Mouse (Mus musculus): Measurements from ENCODE around the gene Tnnt3.
A peak's percentile ranks its signal among the peaks of the same experiment; 100 is the strongest.

Tnnt3 gene

DNA sequence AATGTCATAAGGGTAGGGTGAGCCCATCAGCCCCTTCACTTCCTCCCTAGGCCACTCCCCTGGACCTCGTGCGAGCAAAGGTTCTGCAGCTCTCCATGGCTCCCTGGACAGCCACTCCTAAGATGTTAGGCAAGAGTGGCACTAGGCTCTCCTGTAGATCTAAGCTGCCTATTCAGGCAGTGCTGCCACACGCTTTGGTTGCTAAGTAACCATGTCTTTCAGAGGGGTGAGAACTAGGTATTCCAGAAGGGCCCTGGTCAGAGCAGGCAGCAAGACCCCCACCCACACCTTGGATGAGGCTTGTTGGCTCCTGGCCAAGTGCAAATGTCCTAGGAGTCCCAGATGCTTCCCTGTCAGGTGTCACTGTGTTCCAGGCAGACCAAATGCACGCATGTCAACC, 7.9 kb downstream of the Tnnt3 start:
- no peak for DNase-seq (ENCODE audit: low read depth, low spot score)

DNA sequence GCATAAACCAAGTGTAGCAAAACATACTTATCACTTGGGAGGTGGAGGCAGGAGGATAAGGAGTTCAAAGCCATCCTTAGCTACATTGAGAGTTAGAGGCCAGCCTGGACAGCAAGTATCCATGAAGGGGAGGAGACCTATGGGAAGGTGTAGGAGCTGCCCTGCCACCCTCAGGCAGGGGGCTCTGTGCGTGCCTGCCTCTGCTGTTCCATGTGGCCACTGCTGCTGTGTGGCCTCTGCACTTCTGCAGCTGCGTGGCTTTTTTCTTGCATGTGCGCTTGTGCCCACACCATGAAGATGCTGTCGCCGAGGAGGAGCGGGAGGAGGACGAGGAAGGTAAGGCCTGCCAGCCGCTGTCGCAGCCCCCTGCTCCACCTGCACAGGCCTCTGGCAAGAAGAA, 8.8 kb downstream of the Tnnt3 start:
- DNase-seq (ENCODE audit: low read depth, low spot score) = no peak

DNA sequence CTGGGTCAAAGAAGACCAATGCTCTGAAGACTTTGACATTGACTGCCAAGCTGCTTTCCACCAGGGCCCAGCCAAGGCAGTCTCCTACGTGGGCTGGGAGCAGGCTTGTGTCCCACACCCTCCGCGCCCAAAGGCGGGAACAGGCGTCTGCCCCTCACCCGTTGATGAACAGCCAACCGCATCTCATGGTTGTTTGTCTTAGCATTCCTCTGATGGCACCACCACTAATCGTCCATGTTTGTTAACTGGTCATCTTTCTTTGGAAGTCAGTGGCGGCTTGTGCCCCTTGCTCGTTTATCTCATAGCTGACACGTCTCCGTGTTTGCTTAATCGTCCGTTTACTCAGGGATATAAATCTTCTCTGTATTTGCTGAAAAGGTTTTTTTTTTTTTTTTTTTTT, 10.9 kb downstream of the Tnnt3 start:
- no peak for DNase-seq (ENCODE audit: low read depth, low spot score)

DNA sequence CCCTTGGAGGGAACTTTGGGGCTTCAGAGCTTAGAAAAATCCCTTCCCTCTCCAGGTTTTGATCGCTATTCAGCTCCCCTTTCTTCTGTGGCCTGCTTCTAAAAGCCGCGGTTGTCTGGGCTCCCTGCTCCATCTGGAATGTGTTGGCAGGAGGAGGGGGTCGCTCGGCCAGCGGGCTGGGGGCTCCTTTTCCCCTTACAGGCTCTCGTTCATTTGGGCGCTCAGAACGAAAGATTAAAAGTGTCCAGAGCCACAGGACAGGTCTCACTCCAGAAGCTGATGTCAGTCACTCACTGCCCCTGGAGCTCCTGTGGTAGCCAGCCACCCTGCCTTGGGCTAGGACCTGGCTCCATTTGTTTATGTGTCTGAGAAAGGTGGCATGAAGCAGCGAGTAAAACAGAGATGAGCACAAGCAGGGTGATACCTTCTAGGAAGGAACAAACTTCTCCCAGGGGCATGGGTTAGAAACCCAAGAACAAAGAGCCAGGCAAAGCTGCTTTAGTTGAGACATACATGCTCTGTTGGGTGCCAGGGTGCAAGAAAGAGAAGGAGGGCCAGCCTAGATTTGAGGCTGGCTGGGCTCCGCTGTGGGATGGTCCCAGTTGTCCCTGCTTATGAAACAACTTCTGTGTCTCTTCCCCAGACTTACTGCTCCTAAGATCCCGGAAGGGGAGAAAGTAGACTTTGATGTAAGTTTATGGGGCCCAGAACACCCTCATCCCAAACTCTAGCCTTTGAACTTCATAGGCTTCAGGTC, 11.6 kb downstream of the Tnnt3 start:
- peak; percentile 76 for DNase-seq (ENCODE audit: low read depth, low spot score)

DNA sequence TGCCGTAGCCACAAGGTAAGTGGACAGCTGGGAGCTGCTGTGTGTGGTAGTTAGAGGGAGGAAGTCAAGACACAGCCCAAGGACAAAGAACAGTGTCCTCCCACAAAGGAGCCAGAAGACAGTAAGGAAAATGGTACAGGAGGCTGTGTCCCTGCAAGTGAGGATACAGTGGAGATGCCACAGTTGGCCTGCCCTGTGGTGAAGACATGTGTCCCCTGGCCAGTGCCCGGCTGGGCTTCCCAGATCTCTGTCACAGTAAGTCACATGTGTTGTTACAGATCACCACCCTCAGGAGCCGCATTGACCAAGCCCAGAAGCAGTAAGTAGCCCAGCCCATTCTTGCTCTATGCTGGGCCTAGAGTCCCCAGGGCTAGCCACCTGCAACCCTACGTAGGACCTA, 15.4 kb downstream of the Tnnt3 start:
- no peak for DNase-seq (ENCODE audit: low read depth, low spot score)

DNA sequence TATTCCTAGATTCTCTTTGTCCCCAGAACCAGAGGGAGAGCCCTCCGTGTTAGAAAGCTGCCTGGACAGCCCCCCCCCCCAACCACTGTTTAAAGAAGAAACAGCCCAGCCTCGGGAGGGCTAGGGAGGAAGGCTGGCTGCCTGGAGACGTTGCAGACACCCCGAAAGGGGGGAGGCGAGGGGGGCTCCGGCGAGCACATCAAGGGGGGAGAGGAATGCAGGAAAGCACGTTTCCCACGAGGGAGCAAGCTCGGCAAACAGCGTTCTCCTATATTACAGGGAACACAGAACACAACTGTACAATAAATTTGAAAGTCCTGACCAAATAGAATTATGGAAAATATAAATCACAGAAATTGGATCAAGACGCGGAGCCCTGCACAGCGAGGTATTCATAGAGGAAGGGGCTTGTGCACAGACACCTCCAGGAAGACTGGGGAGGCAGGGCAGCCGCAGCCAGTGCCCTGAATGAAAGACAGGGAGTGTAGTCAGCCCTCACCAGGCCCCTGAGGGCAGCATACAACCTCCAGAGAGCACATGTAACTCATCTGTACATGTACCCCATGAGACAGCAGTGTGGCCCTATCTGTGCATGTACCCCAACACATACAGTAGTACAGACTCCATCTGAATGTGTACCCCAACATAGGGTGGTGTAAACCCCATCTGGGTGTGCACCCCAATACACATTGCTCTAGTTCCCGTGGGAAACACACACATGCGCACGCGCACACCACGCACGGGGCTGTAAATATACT, 17.8 kb downstream of the Tnnt3 start:
- DNase-seq (ENCODE audit: low read depth, low spot score) = peak; percentile 79

DNA sequence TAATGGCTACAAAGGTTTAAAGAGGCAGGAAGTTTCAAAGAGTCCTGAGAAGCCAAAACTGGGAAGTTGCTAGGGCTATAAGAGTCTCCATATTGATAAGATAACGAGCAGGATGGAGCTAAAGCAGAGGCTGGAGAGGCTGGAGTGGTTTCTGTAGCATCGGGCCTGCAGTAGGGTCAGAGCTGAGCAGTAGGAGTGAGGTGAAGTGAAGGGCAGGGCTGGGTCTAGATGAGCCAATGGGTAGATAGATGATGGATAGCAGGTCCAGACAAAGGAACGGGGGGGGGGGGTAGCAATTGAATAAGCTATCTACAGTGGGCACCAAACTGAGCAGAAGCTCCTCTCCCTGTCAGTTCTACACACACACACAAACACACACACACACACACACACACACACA, 18.9 kb downstream of the Tnnt3 start:
- DNase-seq (ENCODE audit: low read depth, low spot score) = no peak

DNA sequence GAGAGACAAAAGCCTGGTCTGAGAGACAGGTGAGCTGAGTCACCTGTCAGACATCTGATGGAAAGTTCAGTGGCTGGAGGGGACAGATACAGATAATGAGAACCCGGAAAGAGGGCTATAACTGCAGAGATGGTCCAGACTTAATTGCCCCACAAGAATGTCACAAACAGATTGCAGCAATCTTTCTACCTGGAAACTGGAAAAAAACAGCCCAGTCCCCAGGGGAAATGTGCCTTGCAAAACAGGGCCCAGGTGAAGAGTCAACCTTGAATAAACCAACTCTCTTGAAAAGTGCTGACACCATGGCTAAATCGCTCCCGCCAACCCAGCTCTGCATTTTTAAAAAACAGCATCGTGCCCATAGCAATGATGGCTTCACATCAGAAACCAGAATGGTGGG, 21.7 kb downstream of the Tnnt3 start:
- no peak for DNase-seq (ENCODE audit: low read depth, low spot score)

DNA sequence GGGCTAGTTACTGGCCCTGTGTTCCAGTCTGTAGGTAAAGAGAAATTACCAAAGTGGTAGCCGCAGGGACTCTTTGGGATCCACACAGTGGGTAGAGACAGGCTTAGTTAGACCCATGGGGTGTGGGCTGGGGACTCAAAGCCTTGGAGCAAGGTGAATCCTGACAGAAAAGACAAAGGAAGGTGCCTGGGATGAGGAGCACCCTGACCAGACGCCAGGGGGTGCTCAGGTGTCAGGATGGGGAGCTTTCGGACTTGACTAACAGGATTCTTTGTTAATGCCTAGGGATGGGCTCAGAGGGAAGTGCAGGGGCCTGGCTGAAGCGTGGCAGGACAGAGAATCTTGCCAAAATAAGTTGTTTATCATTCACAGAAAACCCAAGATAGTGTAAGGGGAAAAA, 23.7 kb downstream of the Tnnt3 start:
- no peak for DNase-seq (ENCODE audit: low read depth, low spot score)

DNA sequence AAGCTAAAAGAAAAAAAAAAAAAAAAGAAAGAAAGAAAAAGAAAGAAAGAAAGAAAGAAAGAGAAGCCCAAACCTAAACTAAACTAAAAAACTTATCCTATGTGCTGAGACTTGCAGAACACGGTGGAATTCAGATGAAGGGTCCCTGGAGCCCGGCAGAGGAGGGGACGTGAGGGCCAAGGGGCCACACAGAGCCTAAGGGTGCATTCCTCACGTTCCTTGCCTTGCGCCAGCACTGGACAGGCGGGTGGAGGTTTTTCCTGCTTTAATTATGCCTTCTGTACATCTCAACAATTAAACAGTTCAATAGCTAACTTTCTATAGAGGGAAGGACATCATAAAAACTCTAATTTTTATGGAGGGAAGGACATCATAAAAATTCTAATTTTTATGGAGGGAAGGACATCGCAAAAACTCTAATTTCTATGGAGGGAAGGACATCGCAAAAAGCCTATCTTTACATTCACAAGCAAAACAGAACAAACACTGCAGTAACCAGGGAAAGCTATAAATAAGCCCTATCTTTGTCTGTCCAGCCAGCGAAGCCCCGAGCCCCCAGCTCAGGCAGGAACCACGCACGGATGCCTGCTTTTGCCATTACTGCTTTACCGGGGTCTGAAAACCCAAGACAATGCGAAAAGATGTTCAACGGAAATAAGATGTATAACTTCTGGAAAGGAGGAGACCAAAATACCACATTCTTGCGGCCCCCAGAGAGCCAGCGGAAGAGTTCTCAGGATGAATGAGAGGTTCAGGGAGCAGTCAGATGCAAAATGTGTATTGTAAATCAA, 24.8 kb downstream of the Tnnt3 start:
- no peak for DNase-seq (ENCODE audit: low read depth, low spot score)

DNA sequence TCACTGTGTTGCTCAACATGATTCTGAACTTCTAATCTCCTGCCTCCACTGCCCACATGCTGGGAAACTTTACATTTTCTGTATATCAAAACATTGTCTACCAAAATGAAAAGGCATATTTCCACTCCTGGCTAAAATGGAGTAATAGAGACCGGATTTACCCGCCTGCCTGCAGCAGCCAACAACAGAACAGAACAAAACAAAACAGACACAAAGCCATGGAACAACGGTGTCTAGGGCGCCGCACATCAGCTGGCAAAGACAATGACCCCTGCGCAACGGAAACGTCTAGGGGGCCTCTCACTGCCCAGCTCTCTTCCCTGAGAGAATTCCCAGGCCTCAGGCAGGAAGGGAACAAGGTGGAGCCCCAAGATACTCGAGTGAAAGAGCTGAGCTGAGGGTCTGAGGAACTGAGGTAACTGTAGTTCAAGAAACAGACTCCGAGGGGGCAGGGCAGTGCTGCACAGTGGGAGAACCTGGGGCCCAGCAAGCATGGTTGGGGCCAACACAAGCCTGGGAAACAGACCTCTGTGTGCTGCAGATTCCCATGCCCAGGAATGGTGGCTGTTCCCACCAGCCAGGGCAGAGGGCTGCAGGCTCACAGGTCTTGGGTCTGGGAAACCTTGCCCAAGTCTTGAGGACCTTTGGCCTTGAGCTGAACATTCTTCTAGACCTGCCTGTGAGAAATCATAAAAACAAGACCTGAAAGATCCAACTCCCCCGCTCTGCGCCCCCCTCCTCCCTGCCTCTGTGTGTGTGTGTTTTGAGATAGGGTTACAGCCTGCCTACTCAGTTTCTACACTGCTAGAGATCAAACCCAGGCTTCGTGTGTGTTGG, 26.9 kb downstream of the Tnnt3 start:
- no peak for DNase-seq (ENCODE audit: low read depth, low spot score)

DNA sequence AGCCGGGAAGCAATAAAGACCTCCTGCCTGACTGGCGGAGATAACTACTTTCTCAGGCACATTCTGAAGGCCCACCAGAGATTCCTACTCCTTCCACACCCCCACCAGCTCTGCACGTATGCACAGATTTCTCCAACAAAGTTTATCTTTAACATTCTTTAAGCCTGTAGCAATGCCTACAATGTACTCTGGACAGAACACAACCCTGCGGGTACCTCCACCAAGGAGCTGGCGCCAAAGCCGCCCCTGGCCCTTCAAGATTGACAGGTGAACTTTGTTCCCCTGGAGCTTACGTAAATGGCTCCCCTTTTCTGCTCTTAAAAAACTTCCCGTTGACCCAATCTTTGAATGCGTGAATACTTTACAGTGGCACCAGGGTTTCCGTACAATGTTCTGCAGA, 30.7 kb downstream of the Tnnt3 start:
- no peak for DNase-seq (ENCODE audit: low read depth, low spot score)

DNA sequence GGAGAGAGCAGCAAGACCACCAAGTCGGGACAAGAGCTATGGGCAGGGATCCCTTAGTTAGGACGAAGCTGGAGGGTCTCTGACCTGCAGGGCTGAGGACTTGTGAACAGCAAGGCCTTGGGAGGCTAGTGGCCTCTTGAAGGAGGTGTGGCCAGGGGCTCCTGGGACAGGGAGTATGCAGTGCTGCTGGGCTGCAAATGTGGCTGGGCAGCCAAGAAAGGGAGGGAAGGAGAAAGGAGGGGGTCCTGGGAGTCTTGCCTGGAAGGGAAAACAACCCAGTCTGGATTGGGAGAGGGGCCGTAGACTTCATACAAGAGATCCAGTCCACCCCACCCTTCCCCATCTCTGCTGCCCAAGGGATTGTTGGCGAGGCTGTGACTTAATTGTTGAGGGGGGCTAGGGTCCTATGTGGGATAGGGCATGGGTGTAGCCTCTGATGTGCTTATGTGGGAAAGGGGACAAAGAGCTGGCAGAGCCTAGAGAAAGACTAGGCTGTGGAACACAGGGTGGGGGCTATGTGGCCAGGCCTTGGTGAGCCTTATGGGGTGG, 33.4 kb downstream of the Tnnt3 start:
- no peak for DNase-seq (ENCODE audit: low read depth, low spot score)

DNA sequence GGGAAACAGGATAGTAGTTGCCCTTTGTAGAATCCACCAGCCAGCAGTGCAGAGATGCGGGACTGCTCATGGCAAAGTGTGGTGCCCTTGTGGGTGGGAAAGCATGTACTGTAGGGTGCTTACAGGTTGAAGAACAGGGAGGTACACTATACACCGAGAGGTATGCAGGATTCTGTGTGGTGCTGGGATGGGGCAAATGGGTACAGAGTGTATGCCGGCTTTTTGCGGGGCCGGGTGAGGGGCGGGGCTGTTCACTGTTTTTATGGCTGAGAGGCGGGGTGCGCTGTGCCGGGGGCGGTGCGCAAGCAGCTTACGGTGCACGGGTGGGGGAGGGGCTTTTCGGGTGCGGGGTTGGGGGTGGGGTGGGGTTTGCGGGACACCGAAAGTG, 34.0 kb downstream of the Tnnt3 start, which contains the start of gene Mrpl23:
Gene Mrpl23 (plus strand): TSS at position 16 of the 388 bp plus-strand sequence.
- no peak for DNase-seq (ENCODE audit: low read depth, low spot score)

DNA sequence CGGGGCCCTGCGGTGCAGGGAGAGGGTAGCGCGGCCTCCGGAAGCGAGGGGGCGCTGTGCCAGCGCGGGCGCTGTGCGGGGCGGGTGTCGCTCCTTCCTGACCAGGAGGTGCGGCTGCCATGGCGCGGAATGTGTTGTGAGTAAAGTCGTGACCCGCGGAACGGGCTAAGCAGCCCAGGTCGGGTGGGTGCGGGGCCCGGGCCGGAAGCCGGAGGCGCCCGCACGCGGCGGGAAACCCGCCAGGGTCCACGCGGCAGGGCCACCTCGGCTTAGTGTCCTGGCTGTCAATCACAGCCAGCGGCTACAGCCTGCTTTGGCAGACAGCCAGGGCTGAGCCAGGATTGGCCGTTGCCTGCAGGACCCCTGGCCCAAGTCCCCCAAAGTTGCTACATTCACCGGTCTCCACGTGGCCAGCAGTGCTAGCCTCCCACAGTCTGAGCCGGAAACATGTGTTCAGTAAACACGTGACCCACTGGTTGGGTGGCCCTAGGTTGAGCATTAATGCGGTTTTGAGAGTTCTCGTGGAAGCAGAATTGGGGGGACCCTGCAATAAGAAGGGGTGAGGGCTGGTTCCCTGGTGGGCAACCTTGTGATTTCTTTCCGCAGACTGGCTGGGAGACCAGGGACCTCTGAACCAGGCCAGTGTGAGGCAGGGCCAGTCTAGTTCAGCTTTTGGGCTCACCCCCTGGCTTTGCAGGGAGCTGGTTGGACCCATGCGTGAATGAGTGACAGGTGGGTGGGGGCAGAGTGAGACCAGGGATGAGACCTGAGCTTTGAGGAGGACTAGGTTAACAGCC, 34.6 kb downstream of the Tnnt3 start:
- peak; percentile 84 for DNase-seq (ENCODE audit: low read depth, low spot score)

DNA sequence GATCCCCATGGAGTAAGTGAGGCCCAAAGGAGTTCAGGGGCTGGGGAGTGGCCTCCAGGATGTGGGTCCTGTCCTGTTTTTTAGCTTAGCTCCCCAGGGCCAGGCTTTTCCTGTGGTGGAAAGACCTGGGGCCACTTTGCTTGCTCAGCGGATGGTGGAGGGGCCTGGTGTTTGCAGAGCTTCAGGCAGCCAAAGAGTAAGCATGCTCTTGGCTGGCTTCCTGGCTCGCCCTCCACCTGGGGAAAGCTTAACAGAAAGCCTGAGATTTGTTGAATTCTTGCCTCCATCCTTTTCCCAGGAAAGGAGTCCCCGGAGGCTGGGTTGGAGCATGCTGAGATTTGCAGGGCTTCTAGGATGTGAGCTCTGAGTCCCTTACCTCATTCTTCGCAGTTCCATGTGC, 36.5 kb downstream of the Tnnt3 start:
- no peak for DNase-seq (ENCODE audit: low read depth, low spot score)

DNA sequence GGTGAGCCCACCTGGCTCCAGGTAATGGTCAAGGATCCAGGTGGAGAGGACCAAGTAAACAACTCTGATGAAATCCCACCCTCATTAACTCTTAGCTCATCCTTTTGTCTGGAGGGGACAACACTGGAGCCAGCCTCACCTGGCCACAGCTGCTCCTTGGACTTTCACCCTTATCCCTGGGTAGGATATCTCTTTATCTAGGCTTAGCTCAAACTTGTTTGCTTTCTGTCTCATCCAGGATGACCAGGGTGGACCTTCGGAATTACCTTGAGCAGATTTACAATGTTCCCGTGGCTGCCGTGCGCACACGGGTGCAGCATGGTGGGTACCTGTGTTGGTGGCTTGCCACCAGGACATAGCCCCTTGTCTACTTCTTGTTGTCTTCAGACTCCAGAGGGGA, 37.2 kb downstream of the Tnnt3 start:
- no peak for DNase-seq (ENCODE audit: low read depth, low spot score)

DNA sequence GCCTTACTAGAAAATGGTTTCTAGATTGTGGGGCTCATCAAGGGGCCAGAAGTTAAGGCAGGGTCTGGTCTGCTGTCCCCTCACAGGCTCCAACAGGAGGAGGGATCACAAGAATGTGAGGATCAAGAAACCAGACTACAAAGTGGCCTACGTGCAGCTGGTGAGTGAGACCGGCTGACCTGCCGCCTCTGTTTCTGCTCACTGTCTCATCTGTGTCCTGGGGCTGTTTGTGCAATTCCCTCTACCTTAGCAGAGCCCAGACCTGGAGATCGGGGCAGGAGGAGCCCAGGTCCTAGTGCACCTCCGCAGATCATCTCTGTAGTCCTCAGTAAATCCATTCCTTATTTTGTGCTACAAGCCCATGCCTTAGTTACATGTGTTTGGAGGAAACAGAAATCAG, 38.5 kb downstream of the Tnnt3 start:
- DNase-seq (ENCODE audit: low read depth, low spot score) = no peak

DNA sequence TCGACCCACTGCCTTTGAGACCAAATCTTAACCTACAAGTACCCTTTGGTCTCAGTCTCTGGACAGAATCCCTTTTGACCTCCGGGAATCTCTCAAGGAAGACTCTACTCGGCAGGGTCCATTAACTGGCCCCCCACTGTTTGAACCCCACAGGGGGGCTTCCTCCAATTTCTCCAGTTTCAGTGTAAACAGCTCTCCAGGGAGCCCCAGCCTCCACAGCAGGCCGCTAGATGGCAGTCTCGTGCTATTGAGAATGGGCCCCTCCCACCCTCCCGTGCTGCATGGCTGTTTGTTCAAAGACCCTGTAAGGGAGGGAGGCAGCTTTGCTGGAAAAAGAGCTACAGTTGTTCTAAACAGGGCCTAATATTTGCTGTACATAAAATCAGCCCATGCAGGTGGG, 39.2 kb downstream of the Tnnt3 start:
- DNase-seq (ENCODE audit: low read depth, low spot score) = peak; percentile 89

DNA sequence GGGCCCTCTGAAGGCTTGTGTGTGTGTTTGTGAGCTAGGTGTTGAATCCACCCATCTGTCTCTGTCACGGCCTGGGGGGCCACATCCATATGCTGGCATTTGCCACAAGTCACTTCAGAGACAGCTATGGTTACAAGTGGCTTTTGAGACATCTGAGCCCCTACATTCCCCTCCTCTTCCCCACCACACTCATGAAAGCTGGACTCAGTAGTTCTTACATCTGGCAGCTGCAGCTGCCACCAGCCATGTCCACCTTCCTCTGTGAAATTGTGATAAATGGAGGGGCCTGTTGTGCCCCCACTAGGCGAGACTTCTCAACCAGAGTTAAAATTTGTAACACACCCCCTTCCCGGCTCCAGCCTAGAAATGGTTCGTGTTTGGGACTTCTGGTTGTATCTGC, 39.7 kb downstream of the Tnnt3 start:
- DNase-seq (ENCODE audit: low read depth, low spot score) = no peak
